Mouse (Mus musculus): Measurements from ENCODE around the gene Pld1.

GRCm38 (mm10) chr3:28167796-28168505 is 229.5 kb downstream of the Pld1 start:
- TF ChIP-seq CTCF (IDR thresholded peaks at IDR 0.05; ENCODE audit: control insufficient read depth, insufficient read depth, insufficient read length) (no peak), USF1 (IDR thresholded peaks at IDR 0.05; ENCODE audit: low read depth) (no peak)
